Mouse (Mus musculus) adipose tissue, adult 10 weeks (tissue): ENCODE measurements around the gene Pomp. TPM values are rescaled to one million over a fixed set of nuclear protein-coding genes. Genes with fewer than 3 reads are reported as not detected.

Experiments used
- polyA plus RNA-seq: library from polyadenylated mRNA; stranded (reverse); fragments of 350-450 nt; fragmentation: Illumina TruSeq; extraction: RNeasy Lipid Tissue Mini Kit (QIAGEN cat#74804); gene quantifications from one replicate; pipeline ENCODE4 v1.2.3, GENCODE M21; 2014; ENCODE audit warnings: low read depth, low replicate concordance

The Pomp gene
- 187 TPM for polyA plus RNA-seq

DNA sequence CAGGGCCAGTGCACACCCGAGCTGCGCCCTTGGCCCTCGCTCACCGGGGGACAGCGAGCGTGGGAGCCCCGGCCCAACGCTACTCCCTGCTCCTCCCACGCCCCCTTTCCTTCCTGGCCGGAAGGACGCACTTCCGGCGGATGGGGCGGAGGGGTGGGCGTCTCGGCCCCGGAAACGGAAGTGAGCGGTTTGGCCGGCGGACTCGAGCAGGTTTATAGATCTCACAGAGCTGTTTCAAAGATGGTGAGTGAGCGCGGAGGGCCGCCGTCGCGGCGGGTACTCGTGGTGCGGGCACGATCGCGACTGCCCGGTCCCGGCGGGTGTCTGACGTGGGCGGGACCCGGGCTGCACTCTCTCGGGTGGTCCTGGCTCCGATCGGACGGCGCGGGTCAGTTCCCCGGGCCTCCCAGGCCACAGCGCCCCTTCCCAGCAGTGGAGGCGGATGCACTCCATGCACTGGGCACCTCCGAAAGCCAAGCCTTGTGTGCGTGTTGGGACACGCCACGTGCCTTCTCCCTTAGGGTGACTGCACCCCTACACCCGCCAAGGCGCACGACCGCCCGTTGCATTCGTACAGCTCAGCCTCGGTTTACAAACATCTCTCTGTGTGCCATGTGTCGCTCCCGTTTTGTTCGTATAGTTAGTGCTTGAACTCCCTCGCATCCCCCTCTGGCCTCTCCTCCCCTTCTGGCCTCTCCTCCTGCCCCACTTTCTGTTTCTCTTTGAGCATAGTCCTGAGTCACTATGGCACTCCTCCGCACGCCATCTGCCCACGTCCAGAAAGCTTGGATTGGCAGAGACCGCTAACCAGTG lies at the start of gene Pomp:
Gene Pomp, plus strand, starts transcription at position 13 of the 813 bp plus-strand sequence.

DNA sequence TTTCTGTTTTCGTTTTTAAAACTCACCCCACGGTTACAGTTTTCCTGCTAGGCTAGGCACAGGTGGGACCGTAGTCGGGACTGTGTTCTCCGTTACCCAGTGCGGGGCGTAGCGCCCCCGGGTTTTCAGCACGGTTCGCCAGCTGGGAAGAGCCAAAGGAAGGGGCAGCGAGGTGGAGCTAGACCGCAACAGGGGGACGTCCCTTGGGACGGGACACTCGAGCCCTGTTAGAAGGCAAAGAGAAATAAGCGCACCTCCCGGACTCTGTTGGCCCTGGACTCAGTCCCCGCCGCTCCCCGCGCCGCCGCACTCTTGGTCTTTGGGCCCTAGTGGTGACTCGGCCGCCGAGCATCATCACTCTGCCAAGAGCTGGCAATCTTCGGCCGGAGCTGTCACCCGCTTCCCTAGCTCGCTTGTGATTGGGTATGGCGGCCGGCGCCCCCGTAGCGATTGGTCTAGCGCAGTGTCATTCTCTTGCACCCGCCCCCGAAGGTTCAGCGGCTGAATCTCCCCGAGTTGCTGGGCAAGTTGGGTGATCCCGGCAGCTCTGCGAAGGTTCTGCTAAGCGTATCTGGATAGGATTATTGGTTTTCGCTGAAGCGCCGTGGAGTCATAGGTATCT lies 34.3 kb downstream of the Pomp start, which contains the start of gene Slc46a3:
Gene Slc46a3, minus strand, starts transcription at position 361 of the 622 bp plus-strand sequence.

Other genes starting within 250 kb of the Pomp start
- gene Flt1, start 134.4 kb upstream of the Pomp start, polyA plus RNA-seq: 19.3 TPM
- gene Slc46a3, start 34.4 kb downstream of the Pomp start, polyA plus RNA-seq: 10.7 TPM
- 4.9 TPM for gene Mtus2, start 96.9 kb downstream of the Pomp start, polyA plus RNA-seq